Mouse (Mus musculus) ovary, adult 18-20 months (tissue): ENCODE measurements around the gene Grm8.

Experiments used
- DNase-seq: peaks from one replicate; pipeline ENCODE4 v3.0.0; 2022; ENCODE audit warnings: low spot score, mixed read lengths

Gene Grm8

GRCm38 (mm10) chr6:28135001-28135401, at the start of gene Grm8:
Grm8 (minus strand) TSS chr6:28135178.
- no peak for DNase-seq

GRCm38 (mm10) chr6:28169851-28170539, 35.0 kb upstream of the Grm8 start:
- no peak for DNase-seq

- DNase-seq: no peak
Measured at GRCm38 (mm10) chr6:28160399-28160798, 25.4 kb upstream of the Grm8 start.

GRCm38 (mm10) chr6:28146445-28146844, 11.5 kb upstream of the Grm8 start:
- no peak for DNase-seq

GRCm38 (mm10) chr6:28142332-28142731, 7.4 kb upstream of the Grm8 start:
- DNase-seq: no peak

- DNase-seq: peak; percentile 52
Measured at GRCm38 (mm10) chr6:28135411-28136233, 644 bp upstream of the Grm8 start.

GRCm38 (mm10) chr6:28134251-28134801, 652 bp downstream of the Grm8 start:
- no peak for DNase-seq

GRCm38 (mm10) chr6:28133206-28134063, 1.5 kb downstream of the Grm8 start:
- no peak for DNase-seq

- DNase-seq: no peak
Measured at GRCm38 (mm10) chr6:28132056-28132455, 2.9 kb downstream of the Grm8 start.

- DNase-seq: no peak
Measured at GRCm38 (mm10) chr6:28128871-28129270, 6.1 kb downstream of the Grm8 start.

GRCm38 (mm10) chr6:28115519-28115918, 19.5 kb downstream of the Grm8 start:
- DNase-seq: no peak

GRCm38 (mm10) chr6:28114916-28115315, 20.1 kb downstream of the Grm8 start:
- no peak for DNase-seq

- no peak for DNase-seq
Measured at GRCm38 (mm10) chr6:28111551-28111950, 23.4 kb downstream of the Grm8 start.

- no peak for DNase-seq
Measured at GRCm38 (mm10) chr6:28102608-28103316, 32.2 kb downstream of the Grm8 start.

- DNase-seq: no peak
Measured at GRCm38 (mm10) chr6:28100001-28100400, 35.0 kb downstream of the Grm8 start.

- DNase-seq: no peak
Measured at GRCm38 (mm10) chr6:28092511-28092910, 42.5 kb downstream of the Grm8 start.

- no peak for DNase-seq
Measured at GRCm38 (mm10) chr6:28091836-28092235, 43.1 kb downstream of the Grm8 start.

GRCm38 (mm10) chr6:28090981-28091380, 44.0 kb downstream of the Grm8 start:
- DNase-seq: no peak

- DNase-seq: no peak
Measured at GRCm38 (mm10) chr6:28075534-28075933, 59.4 kb downstream of the Grm8 start.

- no peak for DNase-seq
Measured at GRCm38 (mm10) chr6:28074470-28074869, 60.5 kb downstream of the Grm8 start.

- no peak for DNase-seq
Measured at GRCm38 (mm10) chr6:28051966-28052365, 83.0 kb downstream of the Grm8 start.
